Mouse (Mus musculus): ENCODE results near the gene Man1c1.

The Man1c1 gene

GRCm38 (mm10) chr4:134703835-134704546 is at the start of gene Man1c1:
Man1c1 (minus strand) TSS chr4:134704290.
- peak; percentile 94 to 97 for DNase-seq (ENCODE audit: low spot score in 2 of 2)

- peak in 1 of 2 experiments; percentile 35 for DNase-seq (ENCODE audit: low spot score in 2 of 2)
These were observed 49.6 kb upstream of the Man1c1 start for GRCm38 (mm10) chr4:134753516-134754261.

- DNase-seq (ENCODE audit: low spot score in 2 of 2), result peak; percentile 37 to 55
These were observed 48.9 kb upstream of the Man1c1 start for GRCm38 (mm10) chr4:134752911-134753426.

GRCm38 (mm10) chr4:134751682-134752380 is 47.7 kb upstream of the Man1c1 start:
- peak in 1 of 2 experiments; percentile 34 for DNase-seq (ENCODE audit: low spot score in 2 of 2)

GRCm38 (mm10) chr4:134750825-134751224 is 46.7 kb upstream of the Man1c1 start:
- DNase-seq (ENCODE audit: low spot score in 2 of 2), result no peak

GRCm38 (mm10) chr4:134750263-134750662 is 46.2 kb upstream of the Man1c1 start:
- DNase-seq (ENCODE audit: low spot score in 2 of 2), result peak; percentile 83

GRCm38 (mm10) chr4:134749301-134750030 is 45.4 kb upstream of the Man1c1 start:
- peak in 1 of 2 experiments; percentile 48 for DNase-seq (ENCODE audit: low spot score in 2 of 2)

- DNase-seq (ENCODE audit: low spot score in 2 of 2), result peak in 1 of 2 experiments; percentile 29
These were observed 42.0 kb upstream of the Man1c1 start for GRCm38 (mm10) chr4:134745900-134746661.

GRCm38 (mm10) chr4:134743881-134744633 is 40.0 kb upstream of the Man1c1 start:
- no peak for DNase-seq (ENCODE audit: low spot score in 2 of 2)

- DNase-seq (ENCODE audit: low spot score in 2 of 2), result no peak
These were observed 37.9 kb upstream of the Man1c1 start for GRCm38 (mm10) chr4:134741949-134742348.

- no peak for DNase-seq (ENCODE audit: low spot score in 2 of 2)
These were observed 36.1 kb upstream of the Man1c1 start for GRCm38 (mm10) chr4:134740186-134740585.

GRCm38 (mm10) chr4:134739530-134739929 is 35.4 kb upstream of the Man1c1 start:
- no peak for DNase-seq (ENCODE audit: low spot score in 2 of 2)

GRCm38 (mm10) chr4:134737365-134737910 is 33.3 kb upstream of the Man1c1 start:
- peak in 1 of 2 experiments; percentile 43 for DNase-seq (ENCODE audit: low spot score in 2 of 2)

GRCm38 (mm10) chr4:134736147-134736546 is 32.1 kb upstream of the Man1c1 start:
- no peak for DNase-seq (ENCODE audit: low spot score in 2 of 2)

- DNase-seq (ENCODE audit: low spot score in 2 of 2), result peak; percentile 79 to 84
These were observed 30.6 kb upstream of the Man1c1 start for GRCm38 (mm10) chr4:134734629-134735081.

- DNase-seq (ENCODE audit: low spot score in 2 of 2), result peak; percentile 57 to 66
These were observed 30.0 kb upstream of the Man1c1 start for GRCm38 (mm10) chr4:134734038-134734628.

- no peak for DNase-seq (ENCODE audit: low spot score in 2 of 2)
These were observed 29.3 kb upstream of the Man1c1 start for GRCm38 (mm10) chr4:134733371-134733770.

GRCm38 (mm10) chr4:134730106-134730505 is 26.0 kb upstream of the Man1c1 start:
- no peak for DNase-seq (ENCODE audit: low spot score in 2 of 2)

GRCm38 (mm10) chr4:134725735-134726345 is 21.8 kb upstream of the Man1c1 start:
- no peak for DNase-seq (ENCODE audit: low spot score in 2 of 2)
